Mouse (Mus musculus) forebrain, embryonic 13.5 days (tissue): ENCODE results near the gene Stc2. TPM values are rescaled to one million over a fixed set of nuclear protein-coding genes. Genes with fewer than 3 reads are reported as not detected.

Experiments
- ATAC-seq: fragments of 200-750 bp; cut with Nextera tagmentation; 2 replicates; pipeline ENCODE4 v1.8.0; 2017
- H3K27ac ChIP-seq: fragments of 300-500 bp; sonication (generic); 2 replicates; pipeline ENCODE4 v1.5.1; 2015; ENCODE audit warnings: inconsistent platforms, mild to moderate bottlenecking, moderate library complexity
- H3K27me3 ChIP-seq: fragments of 300-500 bp; sonication (generic); 2 replicates; pipeline ENCODE4 v1.6.1; 2015; ENCODE audit warnings: mild to moderate bottlenecking, inconsistent platforms
- H3K36me3 ChIP-seq: fragments of 300-500 bp; sonication (generic); 2 replicates; pipeline ENCODE4 v1.6.1; 2015; ENCODE audit warnings: mild to moderate bottlenecking, inconsistent platforms; ENCODE audit not compliant: poor library complexity, severe bottlenecking
- H3K4me1 ChIP-seq: fragments of 300-500 bp; sonication (generic); 2 replicates; pipeline ENCODE4 v1.6.1; 2015; ENCODE audit warnings: inconsistent platforms
- H3K4me2 ChIP-seq: fragments of 300-500 bp; sonication (generic); 2 replicates; pipeline ENCODE4 v1.6.1; 2015; ENCODE audit warnings: inconsistent platforms, mild to moderate bottlenecking, moderate library complexity
- H3K4me3 ChIP-seq: fragments of 300-500 bp; sonication (generic); 2 replicates; pipeline ENCODE4 v1.5.1; 2015; ENCODE audit warnings: mild to moderate bottlenecking, inconsistent platforms
- H3K9ac ChIP-seq: fragments of 300-500 bp; sonication (generic); 2 replicates; pipeline ENCODE4 v1.6.1; 2015; ENCODE audit warnings: mild to moderate bottlenecking, inconsistent platforms
- H3K9me3 ChIP-seq: fragments of 300-500 bp; sonication (generic); replicated peaks from 2 replicates; pipeline ENCODE4 v1.6.1; 2016; ENCODE audit warnings: inconsistent platforms
- WGBS: fragments of 180-500 bp; shearing (Covaris S2); methylation state at CpG from one replicate; pipeline ENCODE4 v1.1.7; 2015; 5-methylcytosine and 5-hydroxymethylcytosine counted together
- polyA plus RNA-seq: library from polyadenylated mRNA; unstranded; fragments of >200 nt; fragmentation: Nextera tagmentation; extraction: Ambion mirVana; gene quantifications from 2 replicates; pipeline ENCODE4 v1.2.1, GENCODE M21; 2015

Stc2 gene
- polyA plus RNA-seq, 1 experiment from 2014 or later, result 0.88 TPM

DNA sequence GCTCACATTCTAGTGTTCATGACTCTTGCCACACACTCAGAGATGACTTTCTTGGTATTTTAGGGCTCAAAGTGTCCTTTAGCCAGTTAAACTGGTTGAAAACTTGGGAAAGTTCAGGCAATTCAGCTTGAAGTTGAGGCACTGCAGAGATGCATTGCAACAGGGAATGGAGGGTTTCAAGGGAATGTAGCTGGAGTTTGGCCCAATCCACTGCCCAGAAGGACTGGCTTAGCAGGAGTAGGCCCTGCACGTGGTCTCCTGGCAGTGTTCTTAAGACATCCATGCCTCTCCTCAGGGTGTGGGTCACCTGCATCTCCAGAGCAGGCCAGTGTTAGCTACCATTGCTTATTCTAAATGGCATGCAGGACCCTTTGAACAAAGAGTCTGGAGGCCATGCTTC lies 7.0 kb downstream of the Stc2 start:
- Histone ChIP-seq H3K4me2 (no peak overlapping the region), H3K4me1 (no peaks in the 10 kb centered on the region), H3K27ac (no peak overlapping the region), H3K4me3 (no peak overlapping the region), H3K36me3 (no peaks in the 10 kb centered on the region), H3K9me3 (no peaks in the 10 kb centered on the region), H3K9ac (no peak overlapping the region), H3K27me3 (no peaks in the 10 kb centered on the region)
- 88% methylated on average over 1 of the region's 1 CpGs for WGBS
- no peak for ATAC-seq

- H3K27ac ChIP-seq, result no peak overlapping the region
- H3K4me2 ChIP-seq, result no peak overlapping the region
- H3K9me3 ChIP-seq, result no peaks in the 10 kb centered on the region
- no peak overlapping the region for H3K9ac ChIP-seq
- ATAC-seq, result no peak
- no peaks in the 10 kb centered on the region for H3K4me1 ChIP-seq
- 86% methylated on average over 3 of the region's 3 CpGs for WGBS
- H3K27me3 ChIP-seq, result no peaks in the 10 kb centered on the region
- H3K4me3 ChIP-seq, result no peak overlapping the region
- H3K36me3 ChIP-seq, result no peaks in the 10 kb centered on the region
These were observed 7.5 kb downstream of the Stc2 start for GRCm38 (mm10) chr11:31362330-31362729.

DNA sequence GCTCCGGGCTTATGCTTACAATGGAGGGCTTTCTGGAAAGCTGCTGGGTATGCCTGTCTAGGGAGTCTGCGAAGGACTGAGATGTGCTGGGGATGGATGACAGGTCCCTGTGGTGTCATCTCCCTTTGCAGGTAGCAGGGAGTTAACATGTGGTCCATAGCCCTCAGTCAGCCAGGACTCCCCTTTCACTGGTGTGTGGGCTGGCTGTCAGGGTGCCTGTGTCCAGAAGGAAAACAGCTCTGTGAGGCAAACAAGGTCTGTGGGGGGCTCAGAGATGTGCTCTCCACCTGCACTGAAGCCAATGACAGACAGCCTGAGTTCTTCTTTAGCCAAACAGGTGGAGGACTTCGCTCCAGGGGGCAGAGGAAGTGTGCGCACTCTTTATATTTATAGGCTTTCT lies 8.8 kb downstream of the Stc2 start:
- WGBS, result 88% methylated on average over 4 of the region's 4 CpGs
- H3K4me1 ChIP-seq, result no peaks in the 10 kb centered on the region
- no peak overlapping the region for H3K4me2 ChIP-seq
- ATAC-seq, result no peak
- no peak overlapping the region for H3K27ac ChIP-seq
- no peaks in the 10 kb centered on the region for H3K9me3 ChIP-seq
- H3K4me3 ChIP-seq, result no peak overlapping the region
- no peaks in the 10 kb centered on the region for H3K27me3 ChIP-seq
- H3K36me3 ChIP-seq, result no peaks in the 10 kb centered on the region
- no peak overlapping the region for H3K9ac ChIP-seq

DNA sequence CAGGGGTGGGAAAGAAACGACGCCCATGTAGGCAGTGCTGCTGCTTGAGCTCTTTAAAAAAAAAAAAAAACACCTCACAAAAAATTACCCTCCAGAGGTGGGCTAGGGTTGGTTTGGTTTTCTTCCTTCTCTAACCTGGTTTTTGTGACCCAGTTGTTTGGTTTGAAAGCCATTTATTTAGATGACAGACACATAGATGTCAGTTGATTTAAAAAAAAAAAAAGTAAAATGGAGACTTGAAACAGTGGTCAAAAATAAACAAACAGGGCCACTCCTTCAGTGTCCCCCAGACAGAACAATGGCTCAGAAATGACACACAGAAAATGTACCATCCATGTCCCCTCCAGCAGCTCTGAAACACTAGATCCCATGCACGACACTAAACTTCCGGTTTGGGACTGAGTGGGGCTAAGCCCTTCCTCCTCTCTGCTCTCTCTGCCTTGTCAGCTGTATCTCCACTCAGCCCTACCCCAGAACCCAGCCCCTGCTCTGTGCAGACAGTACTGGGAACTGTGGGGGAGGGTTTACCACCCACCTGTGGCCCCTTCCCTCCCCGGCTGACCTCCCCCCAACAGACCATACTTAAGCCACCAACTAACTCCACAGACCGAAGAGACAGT lies 10.5 kb downstream of the Stc2 start:
- H3K9ac ChIP-seq, result no peak overlapping the region
- H3K4me3 ChIP-seq, result no peak overlapping the region
- no peaks in the 10 kb centered on the region for H3K36me3 ChIP-seq
- 86% methylated on average over 6 of the region's 6 CpGs for WGBS
- no peak overlapping the region for H3K4me2 ChIP-seq
- ATAC-seq, result 0 out of 2 replicates have a peak, but pooled peaks have one; percentile 13
- no peaks in the 10 kb centered on the region for H3K9me3 ChIP-seq
- no peak overlapping the region for H3K27ac ChIP-seq
- no peaks in the 10 kb centered on the region for H3K27me3 ChIP-seq
- no peaks in the 10 kb centered on the region for H3K4me1 ChIP-seq

DNA sequence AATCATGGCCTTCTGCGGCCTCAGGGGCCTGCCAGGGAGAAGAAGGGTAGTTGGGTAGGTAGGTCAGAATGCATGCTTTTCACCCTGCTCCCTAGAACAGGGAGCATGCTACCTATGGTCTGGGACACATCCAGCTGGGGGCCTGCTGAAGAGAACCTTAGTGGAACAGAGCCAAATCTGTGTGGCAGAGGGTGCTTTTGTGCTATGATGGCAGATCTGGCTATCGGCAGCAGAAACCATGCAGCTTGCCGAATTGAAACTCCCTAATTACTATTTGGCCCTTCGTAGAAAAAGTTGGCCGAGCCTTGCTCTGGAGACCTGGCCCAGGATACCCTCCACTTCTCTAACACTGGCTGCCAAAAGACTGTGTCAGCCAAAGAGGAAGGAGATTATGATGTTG lies 11.4 kb downstream of the Stc2 start:
- Histone ChIP-seq H3K27ac (no peak overlapping the region), H3K4me1 (no peaks in the 10 kb centered on the region), H3K9me3 (no peaks in the 10 kb centered on the region), H3K4me2 (no peak overlapping the region), H3K36me3 (no peaks in the 10 kb centered on the region), H3K27me3 (no peaks in the 10 kb centered on the region), H3K4me3 (no peak overlapping the region), H3K9ac (no peak overlapping the region)
- 84% methylated on average over 5 of the region's 5 CpGs for WGBS
- ATAC-seq, result no peak

DNA sequence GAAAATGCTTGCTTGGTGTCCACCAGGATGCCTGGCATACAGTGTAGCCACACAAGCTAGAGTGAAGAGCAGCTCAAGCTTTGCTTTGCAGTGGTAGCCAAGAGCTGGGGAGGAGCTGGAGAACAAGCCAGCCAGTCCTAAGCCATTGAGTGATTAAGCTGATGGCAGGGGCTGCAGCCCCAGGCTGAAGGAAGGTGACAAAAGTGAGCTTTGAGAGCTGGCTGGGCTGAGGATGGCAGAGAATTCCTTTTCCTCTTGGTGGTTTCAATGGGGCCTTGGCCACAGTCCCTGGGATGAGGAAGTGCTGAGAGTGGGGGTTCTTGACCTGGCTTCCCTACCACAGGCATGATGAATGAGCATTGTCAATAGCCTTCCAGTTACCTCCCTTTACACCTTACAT lies 13.0 kb downstream of the Stc2 start:
- Histone ChIP-seq H3K4me3 (no peak overlapping the region), H3K4me1 (no peaks in the 10 kb centered on the region), H3K36me3 (no peaks in the 10 kb centered on the region), H3K4me2 (no peak overlapping the region), H3K27ac (no peak overlapping the region), H3K27me3 (no peaks in the 10 kb centered on the region), H3K9ac (no peak overlapping the region), H3K9me3 (no peaks in the 10 kb centered on the region)
- no peak for ATAC-seq

- H3K27ac ChIP-seq, result no peak overlapping the region
- no peak overlapping the region for H3K4me3 ChIP-seq
- no peaks in the 10 kb centered on the region for H3K36me3 ChIP-seq
- H3K9ac ChIP-seq, result no peak overlapping the region
- H3K9me3 ChIP-seq, result no peaks in the 10 kb centered on the region
- WGBS, result 92% methylated on average over 1 of the region's 1 CpGs
- no peaks in the 10 kb centered on the region for H3K27me3 ChIP-seq
- ATAC-seq, result no peak
- H3K4me2 ChIP-seq, result no peak overlapping the region
- H3K4me1 ChIP-seq, result no peaks in the 10 kb centered on the region
These were observed 14.1 kb downstream of the Stc2 start for GRCm38 (mm10) chr11:31355737-31356136.

- no peak for ATAC-seq
- H3K27me3 ChIP-seq, result no peaks in the 10 kb centered on the region
- no peak overlapping the region for H3K4me3 ChIP-seq
- no peak overlapping the region for H3K27ac ChIP-seq
- H3K4me1 ChIP-seq, result no peaks in the 10 kb centered on the region
- WGBS, result 87% methylated on average over 1 of the region's 1 CpGs
- H3K9ac ChIP-seq, result no peak overlapping the region
- no peaks in the 10 kb centered on the region for H3K36me3 ChIP-seq
- H3K4me2 ChIP-seq, result no peak overlapping the region
- no peaks in the 10 kb centered on the region for H3K9me3 ChIP-seq
These were observed 15.4 kb downstream of the Stc2 start for GRCm38 (mm10) chr11:31354514-31354913.

Other genes with a start within 250 kb of the Stc2 start
- gene Gm17332, start 187.6 kb downstream of the Stc2 start, polyA plus RNA-seq, result not detected in 2 replicates